Mouse (Mus musculus) 416B (cell line): ENCODE data around the gene Tbl1x.

ENCODE experiments used
- DNase-seq: peaks from one replicate; pipeline ENCODE4 v3.0.0; 2011; ENCODE audit warnings: low read depth

Gene Tbl1x

DNA sequence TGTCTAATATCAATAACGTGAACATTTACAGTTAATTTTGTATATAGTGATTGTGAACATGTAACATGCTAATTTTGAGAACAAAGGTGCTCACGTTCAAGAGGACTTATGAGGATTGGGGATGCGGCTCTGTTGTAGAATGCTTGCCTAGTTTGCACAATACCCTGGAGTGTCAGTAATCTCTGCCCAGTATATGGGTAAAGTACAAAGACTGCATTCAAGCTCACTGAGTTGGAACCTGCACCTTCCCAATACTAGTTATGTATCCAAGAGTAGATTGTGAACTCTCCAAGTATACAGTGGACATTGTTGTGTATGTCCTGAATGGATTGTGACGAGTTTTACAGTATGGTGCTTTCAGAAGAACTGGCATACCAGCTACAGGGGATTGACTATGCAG, 33.7 kb downstream of the Tbl1x start:
- no peak for DNase-seq

DNA sequence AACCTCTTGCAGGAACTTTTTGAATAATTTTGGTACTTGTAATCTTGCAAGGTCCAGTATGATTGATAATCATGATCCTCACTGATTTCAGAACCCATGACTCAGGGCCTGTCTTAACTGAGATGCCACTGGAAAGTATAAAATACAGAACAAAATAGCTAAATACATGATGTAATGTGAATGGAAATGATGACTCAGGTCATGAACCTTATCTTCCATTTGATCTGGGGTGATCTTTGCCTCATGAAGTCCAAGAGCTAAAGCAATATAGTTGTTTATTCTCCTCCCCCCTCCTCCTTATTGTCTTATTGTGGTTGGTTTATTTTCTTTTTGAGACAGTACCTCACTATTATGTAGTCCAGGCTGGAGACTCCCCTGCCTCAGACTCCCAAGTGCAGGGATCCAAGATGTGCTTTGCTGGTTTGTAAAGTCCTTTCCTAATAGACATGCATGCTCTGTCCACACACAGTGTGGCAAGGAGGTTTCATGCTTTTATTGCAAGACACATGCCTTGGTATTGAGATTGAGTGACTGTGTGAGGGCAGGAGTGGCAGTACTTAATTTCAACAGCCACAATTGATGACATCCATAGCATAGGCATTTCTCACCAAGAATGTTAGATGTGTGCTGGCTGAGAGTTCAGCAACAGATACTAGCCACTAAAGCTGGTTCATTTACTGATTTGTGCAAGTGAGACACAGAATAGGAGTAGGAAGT, 34.7 kb downstream of the Tbl1x start:
- peak; percentile 68 for DNase-seq

DNA sequence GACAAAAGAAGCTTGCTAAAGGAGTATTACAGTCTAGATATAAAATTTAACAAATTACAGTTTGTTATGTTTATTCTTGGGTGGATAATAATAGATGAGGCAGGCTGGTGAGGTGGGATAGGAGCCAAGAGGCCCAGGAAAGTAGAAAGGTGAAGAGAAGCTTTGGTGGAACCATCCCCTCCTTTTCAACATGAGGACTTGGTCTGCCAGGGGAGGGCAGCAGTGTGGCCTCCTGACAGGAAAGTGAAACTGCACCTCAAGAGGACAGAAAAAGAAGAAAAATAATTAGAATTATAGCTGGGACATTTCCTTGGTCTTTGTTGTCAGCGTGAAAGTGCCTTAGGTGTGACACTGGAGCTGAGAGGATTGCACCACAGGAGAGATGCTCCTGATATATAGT, 35.6 kb downstream of the Tbl1x start:
- DNase-seq = peak; percentile 24

DNA sequence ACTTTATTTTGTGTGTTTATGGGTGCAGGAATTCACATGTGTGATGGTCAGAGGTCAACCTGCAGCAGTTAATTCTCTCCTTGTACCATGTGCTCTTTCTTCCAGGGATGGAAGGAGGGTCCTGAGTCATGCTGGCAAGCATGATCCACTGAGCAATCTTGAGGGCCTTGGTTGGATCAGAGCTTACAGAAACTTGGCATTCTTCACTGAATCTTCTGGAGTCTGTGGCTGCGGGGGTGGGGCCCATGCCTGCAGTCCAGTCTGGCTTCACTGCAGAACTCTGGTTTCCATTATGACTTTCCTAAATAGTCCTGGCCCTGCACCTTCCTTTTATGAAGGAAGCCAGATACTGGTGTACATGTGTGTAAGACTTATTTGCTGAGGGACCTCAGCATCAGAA, 38.1 kb downstream of the Tbl1x start:
- no peak for DNase-seq

DNA sequence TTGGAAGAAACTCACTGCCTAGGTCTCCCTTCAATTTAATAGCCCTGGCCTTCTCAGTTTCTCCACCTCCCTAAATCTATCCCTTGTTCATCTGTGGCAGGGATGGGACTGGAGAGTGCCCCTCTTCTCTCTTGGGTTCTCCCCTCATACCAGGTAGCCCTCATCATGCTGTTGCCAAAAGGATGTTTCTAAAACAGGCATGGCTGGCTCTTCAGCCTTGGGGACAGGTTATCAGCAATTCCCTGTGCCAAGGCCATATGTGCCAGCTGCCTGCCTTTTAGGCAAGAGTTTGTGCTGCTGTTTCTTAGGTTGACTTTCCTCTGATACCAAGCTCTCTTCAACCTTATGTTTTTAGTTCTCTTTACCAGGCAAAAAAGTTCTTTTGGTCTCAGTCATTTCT, 39.6 kb downstream of the Tbl1x start:
- DNase-seq = no peak

DNA sequence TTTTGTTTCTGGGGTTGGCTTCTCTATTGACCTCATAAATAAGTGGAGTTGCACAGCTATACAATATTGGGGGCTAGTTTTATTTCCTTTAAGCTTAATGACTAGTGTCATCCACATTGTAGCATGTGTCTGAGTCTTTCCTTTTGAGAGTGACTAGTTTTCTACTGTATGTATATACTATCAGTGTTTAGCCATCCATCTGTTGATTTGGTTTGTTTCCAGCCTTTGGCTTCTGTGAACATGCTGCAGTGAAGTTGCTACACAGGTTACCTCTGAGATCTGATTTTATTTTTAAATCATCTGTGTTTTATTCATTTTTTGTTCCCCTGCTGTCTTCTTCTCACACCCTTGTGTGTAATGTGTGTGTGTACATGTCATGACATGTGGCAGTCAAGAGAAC, 40.5 kb downstream of the Tbl1x start:
- no peak for DNase-seq

DNA sequence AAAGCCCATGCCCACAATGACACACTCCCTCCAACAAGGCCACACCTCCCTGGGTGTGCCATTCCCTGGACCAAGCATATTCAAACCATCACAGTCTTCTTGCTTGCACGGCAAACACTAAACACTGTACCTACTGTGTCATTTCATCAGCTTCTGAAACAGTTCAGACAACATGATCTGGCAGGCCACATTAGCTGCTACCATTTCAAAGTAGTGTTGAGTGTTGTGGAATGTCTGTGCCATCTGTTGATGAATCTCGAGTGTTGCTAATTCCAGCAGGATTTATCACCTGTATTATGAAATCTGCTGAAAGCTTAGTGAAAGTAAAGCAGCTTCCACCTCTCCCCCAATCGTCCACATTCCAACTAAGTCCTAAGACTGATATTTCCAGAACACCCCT, 41.3 kb downstream of the Tbl1x start:
- DNase-seq = no peak

DNA sequence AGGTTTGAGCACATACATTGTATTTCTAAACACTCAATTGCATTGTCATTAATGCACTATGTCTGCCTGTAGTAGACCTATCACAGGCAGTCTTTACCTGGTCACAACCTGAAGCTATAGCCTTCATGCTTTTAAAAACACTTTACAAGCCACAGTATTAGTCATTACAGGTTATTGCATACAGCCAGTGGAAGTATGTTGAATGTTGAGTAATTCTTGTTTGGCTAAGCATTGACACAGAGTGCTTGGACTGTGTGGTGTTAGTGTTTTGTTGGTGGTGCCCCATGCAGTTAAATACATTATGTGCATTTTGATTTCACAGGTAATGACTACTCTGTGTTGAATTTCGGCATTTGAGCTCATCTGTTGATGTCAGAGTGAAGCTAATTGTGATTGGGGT, 45.2 kb downstream of the Tbl1x start:
- DNase-seq = peak; percentile 56

DNA sequence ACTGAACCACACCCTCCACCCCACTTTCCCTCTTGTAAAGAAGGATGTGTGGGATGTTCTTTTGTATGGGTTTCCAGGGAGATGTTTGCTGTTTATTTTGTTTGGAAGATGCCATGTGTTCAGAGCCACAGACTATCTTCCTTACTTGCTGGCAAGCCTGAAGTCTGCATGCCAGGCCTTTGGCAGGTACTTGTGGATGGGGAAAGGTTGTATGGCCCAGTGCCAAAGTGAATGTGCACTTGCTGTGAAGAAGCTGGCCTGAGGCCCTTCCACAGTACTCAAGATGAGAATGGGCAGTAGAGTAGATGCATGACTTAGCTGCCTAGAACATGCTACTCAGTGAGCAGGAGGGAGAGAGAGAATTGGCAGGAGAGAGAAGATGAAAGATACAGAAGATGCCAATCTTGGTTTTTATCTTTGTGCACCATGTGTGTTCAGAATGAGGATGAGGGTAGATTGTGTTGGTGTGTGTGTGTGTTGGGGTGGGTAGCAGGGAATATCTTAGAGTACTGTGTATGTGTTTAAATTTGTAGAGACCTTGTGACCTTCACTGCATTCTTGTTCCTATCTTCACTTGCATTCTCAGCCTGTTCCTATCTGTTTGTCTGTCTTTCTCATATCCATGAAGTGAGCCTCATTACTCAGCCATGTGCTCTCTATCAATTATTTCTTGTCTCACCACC, 48.5 kb downstream of the Tbl1x start:
- DNase-seq = no peak

DNA sequence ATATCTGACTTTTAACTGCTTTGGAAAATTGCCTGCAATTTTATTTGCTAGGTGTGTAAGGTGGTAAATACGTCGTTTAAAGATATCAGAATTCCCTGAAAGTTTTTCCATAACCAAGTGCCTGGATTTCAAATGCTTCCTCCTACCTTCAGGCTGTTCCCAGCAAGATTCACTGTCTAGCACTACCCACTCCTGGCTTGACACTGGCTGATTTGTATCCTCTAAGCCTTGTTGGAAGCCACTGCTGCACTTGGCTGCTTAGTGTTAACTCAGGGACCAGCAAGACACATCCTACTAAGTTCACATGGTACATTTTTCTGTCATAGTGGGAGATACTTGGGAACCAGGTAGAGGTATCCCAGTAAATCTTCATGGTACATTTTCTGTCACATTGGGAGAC, 52.8 kb downstream of the Tbl1x start:
- DNase-seq = no peak

DNA sequence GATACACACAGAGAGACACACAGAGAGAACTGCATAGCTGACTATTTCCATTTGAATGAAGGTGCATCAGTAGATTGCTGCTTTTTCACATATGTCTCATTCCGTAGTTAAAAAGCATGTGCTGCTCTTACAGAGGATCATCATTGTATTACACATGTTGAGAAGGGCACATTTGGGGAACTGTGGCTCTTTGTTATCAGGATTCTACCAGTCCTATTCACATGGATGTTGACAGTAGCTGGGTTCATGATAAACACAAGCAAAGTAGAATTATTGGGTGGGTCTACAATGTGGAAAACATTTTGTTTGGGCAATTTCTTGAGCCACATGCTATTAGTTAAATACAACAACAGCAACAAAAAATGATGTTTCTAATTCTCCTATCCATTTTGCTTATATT, 55.9 kb downstream of the Tbl1x start:
- no peak for DNase-seq

DNA sequence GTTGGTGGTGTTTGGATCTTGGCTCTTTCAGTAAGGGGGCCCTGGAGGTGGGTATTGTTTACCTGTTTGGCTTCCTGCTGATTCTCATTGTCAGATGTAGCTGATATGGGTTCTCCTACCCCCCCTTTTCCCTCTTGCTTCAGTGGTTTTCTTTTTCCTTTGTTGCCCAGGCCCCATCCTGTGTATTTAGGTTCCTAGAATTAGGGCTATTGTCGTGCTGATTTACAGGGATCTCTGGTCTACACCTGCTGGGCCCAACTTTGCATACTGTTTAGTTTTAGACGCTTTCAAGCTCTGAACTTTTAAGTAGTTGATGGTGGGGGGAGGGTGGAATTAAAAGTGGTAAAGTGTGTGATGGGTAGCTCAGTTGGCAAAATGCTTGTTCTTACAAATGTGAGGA, 57.2 kb downstream of the Tbl1x start:
- no peak for DNase-seq

DNA sequence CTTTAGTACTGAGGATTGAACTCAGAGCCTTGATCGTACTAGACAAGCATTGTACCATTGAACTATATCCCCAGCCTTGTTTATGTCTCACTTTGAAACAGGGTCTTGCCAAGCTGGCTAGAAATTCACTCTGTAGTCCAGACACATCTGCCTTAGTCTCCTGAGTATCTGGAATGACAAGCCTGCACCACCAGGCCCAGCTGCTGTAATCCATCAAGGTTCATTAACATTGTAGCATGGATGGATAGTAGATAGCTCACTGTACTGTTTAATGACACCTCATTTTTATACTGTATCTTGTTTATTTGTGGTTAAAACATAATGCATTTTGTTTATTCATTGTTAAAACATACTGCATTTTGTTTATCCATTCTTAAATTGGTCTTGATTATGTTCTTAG, 62.9 kb downstream of the Tbl1x start:
- no peak for DNase-seq

DNA sequence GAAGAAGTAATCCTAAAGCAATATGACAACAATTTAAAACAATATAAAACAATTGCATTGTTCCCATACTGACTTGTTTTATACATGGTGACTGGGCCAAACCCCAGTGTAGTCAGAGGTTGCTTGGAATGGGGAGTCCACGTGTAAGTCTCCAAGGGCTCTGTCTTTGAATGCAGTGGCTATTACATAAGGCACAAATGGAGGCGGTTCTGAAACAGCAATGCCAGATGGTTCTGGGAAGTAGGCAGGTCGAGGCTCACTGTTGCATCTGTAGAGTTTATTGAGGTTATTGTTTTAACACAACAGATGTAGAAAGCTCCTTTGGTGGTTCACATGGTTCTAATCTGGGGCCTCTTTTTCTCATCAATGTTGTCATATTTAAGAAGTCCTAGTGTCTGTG, 66.3 kb downstream of the Tbl1x start:
- no peak for DNase-seq

DNA sequence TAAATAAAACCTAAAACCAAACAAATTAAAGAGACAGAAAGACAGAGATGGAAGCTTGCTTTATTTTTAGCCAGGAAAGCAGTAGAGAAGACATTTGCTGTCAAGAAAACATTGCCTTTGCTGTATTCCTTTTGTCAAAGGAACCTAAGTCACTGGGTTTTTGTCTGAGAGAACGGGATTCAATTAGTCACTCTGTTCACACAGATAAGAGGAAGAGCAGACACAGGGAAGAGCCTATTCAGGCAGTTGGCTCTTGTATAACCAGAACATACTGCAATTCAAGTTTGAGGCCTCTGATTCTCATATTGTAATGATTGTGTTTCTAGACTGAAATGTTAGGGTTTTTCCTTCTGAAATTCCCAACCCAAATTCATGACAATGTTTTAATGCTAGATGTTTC, 67.4 kb downstream of the Tbl1x start:
- DNase-seq = peak; percentile 41

DNA sequence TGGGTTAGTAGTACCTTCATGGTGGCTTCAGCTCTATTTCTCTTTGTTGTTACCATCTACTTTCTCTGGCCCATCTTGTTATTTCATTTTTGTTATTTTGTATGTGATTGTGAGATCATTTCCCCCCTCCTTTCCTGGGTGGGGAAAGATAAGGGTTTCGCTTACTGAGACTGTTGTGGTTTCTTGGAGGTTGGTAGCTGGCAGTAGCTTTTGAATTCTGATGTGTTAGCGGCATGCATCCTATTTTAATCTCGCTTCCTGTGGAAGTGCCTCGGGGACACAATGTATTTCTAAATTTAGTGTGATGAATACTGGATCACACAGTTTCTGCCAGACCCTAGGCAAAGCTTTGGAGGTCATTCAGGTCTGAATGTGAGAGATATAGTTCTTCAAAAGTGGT, 69.2 kb downstream of the Tbl1x start:
- peak; percentile 66 for DNase-seq

DNA sequence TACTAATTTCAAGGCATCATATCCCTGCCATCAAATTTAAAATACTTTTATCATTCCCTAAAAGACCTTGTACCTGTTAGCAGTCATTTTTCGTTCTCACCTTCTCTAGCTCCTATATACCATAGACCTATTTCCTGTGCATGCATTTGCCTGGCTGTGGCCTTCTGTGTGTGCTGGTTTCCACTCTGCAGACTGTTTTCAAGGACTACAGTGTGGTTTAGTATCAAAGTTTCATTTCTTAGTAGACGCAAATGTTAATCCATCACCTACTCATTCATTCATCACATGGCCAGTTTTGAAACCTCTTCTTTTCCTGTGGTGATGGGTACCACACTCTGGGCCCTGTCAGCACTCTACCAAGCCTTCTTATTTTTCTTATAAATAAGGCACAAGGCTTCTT, 75.2 kb downstream of the Tbl1x start:
- no peak for DNase-seq

DNA sequence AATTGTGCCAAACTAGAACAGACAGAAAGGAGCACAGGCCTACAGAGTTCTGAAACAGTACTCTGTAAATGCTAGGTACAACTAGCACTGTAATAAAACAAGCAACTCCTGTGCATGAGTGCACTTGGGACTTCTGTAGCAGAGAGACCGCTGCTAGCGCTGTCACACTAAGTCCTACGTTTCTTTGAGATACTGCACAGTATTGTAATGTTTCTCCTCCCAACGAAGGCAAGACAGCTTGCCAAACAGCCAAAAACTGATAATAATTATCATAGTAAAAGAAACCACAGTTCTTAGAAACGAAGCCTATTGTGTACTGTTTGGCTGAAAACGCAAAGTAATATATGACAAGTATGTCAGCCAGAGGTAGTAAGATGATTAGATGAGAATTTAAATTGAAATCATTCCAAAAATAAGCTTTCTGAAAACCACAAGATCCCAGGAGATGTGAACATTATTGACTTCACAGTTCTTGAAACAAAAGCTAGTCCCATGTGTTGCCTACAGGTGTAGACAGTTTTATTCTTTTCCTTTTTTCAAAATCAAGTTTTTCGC, 83.9 kb downstream of the Tbl1x start:
- no peak for DNase-seq

DNA sequence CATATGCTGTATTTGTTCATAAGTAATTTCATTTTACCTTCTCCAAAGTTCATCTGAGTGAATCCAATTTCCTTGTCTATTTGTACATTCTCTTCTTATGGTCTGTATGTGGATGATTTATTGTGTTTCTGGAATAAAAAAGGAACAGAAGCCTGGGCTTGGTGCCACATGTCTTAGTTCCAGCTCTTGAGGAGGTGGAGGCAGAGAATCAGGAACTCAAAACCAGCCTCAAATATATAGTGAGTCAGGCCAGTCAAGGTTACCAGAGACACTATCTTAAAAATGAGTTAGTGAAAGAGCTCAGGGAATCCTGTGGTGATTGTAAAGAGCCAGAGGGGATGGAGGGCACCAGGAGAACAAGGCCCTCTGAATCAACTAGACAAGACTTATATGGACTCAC, 86.9 kb downstream of the Tbl1x start:
- DNase-seq = peak; percentile 27

DNA sequence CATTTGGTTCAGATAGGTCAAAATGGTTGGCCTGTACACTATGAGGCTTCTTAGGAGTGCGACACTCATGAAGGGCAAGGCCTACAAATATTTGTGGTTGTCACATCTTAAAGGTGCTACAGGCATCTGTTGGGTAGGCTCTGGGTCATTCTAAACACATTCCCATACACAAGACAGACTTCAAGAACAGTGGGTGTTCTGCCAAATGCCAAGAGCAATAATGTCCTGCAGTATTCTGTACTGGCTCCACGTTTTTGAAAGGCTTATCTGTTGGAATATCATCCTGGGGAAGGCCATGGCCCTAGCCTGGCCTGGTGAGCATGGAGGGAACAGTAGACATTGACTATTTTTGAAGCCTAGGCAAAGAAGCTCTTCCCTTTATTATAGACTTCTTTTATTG, 87.9 kb downstream of the Tbl1x start:
- DNase-seq = no peak

DNA sequence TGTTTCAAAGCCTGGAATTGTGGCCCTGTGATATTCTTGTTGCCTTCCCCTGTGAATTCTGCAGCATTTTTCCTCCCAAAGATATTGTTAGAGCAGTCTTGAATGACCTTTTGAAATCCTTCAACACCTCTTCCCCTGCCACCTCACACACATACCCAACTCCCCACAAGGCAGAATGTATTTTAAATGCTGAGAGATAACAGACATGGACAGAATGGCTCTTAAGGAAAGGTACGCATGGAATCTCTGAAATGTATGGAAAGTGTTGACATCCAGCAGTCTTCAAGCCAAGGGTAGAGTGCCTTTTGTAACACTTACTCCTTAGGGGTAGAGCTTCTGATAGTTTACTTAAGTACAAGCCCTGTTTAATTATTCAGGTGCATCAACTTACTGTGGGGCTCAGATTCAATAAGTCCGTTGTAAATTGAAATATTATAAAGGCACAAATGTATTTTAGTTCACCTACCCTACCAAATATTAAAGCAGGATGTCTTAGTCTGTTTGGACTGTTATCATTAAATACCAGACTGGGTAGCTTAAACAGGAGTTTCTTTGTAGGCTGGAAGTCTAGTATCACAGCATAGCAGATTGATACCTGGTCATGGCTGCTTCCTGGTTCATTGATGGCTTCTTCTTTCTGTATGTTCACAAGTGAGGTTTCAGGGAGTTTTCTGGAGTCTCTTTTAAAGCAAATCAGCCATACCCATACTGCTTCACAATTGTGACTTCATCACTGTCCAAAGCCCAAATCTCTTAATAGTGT, 92.9 kb downstream of the Tbl1x start:
- no peak for DNase-seq

DNA sequence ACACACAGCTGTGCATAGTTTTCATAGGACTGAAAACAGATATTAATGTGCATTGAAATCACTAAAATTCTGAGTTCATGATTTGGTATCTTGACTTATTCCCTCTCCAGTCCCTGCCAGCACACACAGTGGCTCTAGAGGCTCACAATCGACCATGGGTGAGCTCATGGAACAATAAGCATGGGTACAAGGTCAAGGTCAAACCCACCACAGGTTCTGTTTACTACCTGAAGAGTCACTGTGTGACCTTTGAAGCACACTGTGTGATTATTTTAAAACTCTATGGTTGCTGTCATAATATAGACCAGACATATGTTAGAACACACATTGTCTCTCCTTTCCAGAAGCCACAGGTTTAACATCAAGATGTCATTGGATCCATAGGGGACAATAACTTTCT, 96.7 kb downstream of the Tbl1x start:
- DNase-seq = no peak
